Mouse (Mus musculus): ENCODE results near the gene Gm37240.

The Gm37240 gene

DNA sequence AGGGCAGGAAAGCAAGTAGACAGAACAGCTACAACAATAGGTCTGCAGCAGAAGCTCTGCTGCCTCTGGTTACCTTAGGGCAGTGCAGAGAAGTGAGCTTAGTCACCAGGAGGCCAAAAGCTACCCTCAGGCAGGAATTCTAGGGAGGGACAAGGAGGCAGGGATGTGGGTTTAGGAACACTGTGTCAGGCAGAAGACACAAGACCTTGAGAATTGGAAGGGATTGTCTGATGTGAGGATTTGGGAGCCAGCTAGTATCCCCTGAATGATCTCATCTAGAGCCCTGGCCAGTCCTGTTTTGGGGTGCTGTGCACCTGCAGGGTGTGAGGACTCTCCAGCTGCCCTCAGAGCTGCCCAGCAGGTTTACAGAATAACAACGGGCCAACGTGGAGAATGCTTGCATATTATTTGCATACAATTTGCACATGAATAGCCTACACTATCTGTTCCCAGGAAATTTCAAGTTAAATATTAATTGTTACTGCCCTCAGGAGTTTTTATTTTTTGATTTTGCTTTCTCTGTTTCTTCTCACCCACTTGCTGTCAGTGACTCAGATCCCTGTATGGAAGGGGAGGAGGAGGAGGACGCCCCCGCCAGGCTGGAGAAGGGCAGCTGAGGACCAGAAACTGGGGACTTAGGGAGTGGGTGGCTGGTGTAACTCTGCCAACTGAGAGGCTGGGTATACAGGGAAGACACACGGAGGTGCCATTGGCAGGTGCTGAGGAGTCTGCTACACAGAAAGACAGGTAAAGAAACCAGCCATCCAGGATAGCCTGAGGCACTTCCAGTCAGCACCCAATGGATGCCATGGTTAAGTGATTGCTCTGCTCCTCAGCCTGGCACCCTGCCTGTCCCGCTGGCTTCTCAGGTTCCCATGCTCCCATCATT lies 862.3 kb downstream of the Gm37240 start:
- no peak for DNase-seq (ENCODE audit: low spot score)

DNA sequence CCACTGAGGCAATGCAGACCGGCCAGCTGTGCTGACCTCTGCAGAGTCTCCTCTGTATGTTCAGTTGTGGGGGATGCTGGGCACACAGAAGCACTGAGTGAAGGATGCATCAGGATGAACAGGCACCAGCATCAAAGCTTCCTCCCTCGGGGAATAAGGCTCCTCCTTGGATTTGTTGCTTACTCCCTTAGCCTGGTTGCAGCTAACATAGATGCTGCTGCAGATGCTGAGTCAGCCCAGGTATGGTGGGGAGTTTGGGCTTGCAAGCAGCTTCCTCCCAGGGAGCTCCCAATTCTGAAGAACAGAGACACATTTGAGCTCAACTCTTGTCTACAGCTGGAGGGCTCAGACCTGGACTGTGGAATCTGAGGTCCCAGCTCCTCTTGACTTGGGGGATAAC lies 863.1 kb downstream of the Gm37240 start:
- no peak for DNase-seq (ENCODE audit: low spot score)

DNA sequence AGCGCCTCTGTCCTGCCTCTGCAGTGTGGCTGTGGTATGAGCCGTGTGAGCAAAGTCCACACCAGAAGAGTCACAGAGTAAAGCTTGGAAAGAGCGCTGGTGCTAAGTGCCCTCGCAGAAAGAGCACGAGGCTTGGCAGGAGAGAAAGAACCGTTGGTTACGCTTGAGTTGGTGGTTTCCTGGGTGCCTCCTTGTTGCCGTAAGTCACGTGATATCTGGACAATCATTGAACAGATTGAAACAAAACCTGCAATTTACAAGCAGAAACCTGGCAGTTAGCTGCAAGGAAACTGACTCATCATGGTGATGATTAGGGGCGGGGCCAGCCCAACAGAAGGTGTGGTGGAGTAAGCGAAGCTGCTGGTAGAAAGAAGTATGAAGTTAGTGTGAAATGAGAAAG lies 864.5 kb downstream of the Gm37240 start:
- DNase-seq (ENCODE audit: low spot score) = peak; percentile 10

DNA sequence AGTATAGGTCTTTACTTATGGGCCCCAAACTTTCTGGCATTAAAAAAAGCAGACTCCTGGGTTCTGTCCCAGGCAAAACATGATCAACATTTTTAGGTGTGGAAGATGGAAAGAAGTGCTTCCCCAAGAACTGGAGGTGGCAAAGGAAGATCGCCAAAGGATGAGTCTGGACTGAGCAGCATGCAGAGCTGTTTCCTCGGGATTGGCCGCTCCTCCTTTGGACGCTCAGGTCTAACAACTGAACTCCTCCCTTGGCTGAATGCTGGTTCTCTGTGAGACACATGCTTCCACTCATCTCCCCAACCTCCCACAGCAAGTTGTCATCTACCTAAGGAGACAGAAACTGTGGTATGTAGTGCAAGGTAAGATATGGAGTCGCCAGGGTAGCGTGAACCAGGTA lies 865.5 kb downstream of the Gm37240 start:
- DNase-seq (ENCODE audit: low spot score) = no peak

DNA sequence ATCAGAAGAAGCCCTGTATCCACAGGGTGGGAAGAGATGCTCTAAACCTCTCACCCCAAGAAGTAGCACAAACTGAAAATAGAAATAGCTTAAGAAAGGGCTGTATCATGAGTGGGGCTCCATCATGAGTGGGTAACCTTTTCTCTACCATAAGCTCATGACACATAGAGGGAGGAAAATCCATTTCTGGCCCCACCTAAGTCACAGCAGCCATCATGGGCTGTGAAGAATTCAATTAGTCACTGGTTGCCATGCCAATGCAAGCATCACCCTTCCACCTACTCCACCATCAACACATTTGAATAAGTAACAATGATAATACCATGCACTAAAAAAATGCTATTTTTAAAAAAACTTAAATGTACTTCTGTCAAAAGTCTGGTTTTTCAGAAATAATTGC lies 867.2 kb downstream of the Gm37240 start:
- DNase-seq (ENCODE audit: low spot score) = no peak

DNA sequence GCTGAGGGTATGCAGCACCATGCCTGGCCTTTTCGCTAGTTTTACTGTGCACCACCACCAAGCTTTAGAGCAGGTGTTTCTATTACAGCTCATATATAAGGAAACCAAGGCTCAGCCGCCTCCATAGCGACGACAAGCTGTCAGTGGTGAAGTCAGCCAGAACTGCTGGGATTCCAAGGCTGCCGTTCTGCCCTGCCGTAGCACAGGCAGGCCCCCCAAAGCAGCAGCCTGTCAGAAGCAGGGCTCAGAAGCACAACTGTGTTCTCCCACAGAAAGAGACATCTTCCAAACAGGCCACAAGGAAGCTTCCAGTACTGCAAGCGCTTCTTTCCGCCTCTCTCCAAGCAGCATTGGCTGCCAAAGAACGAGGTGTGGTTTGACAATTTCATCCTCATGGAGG lies 871.7 kb downstream of the Gm37240 start:
- no peak for DNase-seq (ENCODE audit: low spot score)

DNA sequence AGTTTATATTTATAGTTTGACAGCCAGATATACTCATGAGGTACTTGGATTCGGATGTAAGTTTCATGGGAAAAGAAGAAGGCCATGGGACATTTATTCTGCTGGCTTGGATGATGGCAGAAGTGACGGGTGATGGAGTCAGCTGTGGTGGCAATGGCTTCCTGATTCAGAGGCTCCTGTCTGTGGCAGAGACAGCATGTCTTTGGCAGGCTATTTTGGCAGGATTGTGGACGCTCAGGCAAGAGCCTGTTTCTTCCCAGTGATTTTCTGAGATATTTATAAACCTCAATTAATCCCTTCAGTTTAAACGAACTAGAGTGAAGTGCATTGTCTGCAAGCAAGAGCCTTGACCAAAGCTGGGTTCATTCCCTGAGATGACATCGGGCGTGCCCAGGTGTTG lies 874.4 kb downstream of the Gm37240 start:
- no peak for DNase-seq (ENCODE audit: low spot score)

DNA sequence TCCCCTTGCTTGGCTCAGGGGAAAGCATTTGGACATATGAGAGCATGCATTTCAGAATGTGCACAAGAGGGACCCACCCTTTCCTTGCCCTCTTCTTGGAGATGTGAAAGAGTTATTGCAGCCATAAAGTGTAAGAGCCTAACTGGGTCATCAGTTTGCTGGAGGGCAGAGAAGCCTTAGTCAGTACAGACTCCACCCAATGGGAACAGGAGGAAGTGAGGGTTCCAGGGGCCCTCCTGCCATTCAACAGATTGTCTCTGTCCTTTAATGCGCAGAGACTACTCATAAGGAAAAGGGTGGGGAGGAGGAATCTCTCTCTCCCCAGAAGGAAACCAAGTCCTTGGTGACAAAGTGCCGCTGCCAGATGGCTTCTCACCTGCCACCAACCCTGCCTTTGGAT lies 882.1 kb downstream of the Gm37240 start:
- DNase-seq (ENCODE audit: low spot score) = no peak

DNA sequence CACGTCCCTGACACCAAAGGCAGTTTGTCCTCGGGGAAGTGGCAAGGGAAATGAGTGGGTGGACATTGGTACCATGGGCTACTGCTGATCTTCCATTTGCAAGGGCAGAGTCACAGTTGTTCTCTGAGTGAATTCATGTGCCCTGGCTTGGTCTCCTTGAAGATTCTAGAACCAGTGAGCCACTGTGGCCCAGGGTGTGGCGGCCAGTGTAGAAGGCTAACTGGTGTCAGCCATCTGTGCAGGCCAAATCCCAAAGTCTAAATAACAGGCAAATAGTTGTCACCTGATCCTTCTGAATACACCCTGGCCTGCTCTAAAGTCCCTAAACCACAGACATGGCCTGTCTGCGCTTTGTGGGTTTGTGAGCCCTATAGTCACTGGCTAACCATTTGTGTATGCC lies 898.4 kb downstream of the Gm37240 start:
- no peak for DNase-seq (ENCODE audit: low spot score)

DNA sequence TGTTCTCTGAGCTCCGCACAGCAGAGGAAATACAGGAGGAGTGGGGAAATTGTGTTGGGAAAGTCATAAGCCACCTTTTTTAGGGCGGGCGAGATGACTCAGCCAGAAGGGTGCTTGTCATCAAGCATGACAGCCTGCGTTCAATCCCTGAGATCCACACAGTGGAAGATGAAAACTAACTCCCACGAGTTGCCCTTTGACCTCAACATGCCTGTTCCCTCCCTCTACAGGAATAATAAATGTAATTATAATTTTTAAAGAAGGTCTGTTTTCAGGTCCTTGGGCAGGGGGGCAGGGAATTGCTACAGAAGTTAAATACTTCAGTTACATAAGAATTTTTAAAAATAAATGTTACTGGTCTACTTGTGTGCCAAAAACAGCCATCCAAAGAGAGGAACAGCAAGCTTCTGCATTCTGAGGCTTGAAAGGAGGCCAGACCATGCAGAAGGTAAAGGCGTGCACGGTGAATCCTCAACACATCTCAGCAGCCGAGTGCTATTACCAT lies 902.1 kb downstream of the Gm37240 start:
- DNase-seq (ENCODE audit: low spot score) = no peak

DNA sequence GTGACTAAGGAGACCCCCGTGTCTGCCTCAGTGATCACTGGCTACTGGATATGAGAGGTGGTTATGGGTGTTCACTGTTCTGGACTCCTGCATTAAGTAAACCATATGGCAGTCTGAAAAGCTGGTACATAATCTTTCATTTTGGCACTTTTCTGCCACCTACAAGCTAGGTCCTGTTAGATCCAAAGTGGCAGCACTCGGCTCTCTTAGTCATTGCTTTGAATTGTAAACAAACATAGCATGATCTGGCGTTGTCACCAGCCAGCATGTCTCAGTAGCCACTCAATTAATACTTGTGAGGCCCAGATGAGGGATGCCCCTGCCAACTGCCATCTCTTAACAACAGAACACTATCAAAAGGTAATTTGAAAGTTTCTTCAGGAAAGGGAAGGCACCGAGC lies 904.6 kb downstream of the Gm37240 start:
- DNase-seq (ENCODE audit: low spot score) = no peak

DNA sequence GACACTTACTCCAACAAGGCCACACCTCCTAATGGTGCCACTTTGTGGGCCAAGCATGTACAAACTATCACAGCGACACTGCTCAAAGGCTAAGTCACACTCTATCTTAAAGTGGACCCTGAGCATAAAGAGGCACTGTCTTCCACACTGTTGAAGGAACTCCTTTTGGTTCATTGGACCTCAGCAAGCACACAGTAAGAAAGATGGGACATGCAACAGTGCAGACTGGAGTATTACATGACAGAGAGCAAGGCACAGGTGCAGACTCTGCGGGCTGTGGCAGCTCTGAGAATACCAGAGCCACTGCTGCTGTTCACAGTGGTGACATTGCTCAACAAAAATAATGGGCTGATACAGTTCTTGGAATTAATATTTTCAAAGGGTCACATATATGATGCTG lies 907.2 kb downstream of the Gm37240 start:
- no peak for DNase-seq (ENCODE audit: low spot score)

DNA sequence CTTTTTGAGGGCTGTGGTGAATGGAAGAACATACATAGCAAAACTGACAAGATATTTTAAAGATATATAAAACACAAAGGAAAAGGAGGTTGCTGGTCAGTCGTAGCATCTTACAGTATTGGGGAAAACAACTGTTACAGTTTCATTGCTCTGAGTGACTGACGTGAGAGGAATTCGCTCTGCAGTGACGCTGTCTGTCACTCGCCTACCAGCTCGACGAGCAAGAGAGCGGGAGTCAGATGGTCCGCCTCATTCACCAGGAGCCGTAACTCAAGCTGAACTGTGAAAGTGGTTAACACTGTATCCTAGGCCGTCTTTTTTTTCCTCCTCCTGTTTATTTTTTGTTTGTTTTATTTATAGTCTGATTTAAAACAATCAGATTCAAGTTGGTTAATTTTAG lies 908.6 kb downstream of the Gm37240 start:
- no peak for DNase-seq (ENCODE audit: low spot score)

DNA sequence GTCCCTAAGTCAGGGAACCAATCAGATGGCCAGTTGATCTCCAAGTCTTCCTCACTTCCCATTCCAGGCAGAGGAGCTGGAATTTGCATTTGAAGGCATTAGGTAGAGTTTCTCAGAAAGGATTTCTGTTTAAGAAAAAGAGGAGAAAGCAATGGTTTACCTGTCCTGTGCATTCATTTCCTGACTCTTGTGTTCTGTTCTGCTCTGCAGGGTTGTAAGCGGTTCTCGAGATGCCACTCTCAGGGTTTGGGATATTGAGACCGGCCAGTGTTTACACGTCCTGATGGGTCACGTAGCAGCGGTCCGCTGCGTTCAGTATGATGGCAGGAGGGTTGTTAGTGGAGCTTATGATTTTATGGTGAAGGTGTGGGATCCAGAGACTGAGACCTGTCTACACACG lies 913.1 kb downstream of the Gm37240 start:
- DNase-seq (ENCODE audit: low spot score) = no peak

DNA sequence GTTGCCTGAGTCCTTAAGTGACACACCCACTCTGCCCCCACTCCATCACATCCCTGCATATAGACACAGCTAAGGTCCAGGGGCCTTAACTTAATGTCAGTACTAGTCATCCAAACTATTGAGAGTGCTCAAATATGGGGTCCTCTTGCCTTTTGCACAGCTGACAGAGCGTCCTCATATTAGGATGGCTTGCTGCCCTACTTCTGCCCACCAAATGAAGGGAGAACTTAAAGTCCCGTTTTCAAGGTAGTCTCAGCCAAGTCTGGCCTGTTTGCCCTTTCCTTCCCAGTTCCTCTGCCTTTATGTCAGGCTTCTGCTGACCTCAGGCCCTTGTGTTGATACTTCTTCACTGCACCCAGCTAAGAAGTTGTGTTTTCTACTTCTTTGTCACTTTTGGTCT lies 914.4 kb downstream of the Gm37240 start:
- no peak for DNase-seq (ENCODE audit: low spot score)

DNA sequence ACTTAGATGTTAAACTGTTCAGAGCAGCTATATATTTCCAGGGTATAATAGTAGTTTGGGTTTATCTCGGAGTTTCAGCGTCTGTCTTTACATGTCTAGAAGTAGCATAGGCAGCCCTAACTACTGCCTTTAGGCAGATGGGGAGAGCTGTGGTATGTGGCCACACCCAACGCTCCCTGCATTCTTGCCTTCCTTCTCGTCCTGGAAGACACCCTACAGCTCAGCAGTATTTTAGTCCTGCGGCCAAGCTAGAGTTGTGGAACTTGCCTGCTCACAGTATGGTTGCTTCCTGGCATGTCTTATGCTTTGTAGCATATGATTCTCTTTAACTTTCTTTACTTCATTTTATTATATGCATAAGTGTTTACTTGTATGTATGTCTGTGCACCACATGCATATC lies 915.8 kb downstream of the Gm37240 start:
- no peak for DNase-seq (ENCODE audit: low spot score)

DNA sequence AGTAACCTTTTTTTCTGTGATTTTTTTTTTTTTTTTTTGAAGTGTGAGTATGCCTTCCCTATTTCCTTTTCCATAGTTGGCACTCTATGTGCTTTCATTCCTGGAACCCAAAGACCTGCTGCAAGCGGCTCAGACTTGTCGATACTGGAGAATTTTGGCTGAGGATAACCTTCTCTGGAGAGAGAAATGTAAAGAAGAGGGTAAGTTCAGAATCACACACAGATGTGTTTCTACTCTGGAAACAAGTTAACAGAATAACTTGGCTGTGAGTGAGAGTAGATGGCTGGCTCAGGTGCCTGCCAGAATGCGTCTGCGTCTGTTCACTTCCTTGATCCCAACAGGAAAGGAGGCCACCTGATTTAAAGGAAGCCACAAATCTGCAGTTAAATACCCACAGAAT lies 920.0 kb downstream of the Gm37240 start:
- no peak for DNase-seq (ENCODE audit: low spot score)

DNA sequence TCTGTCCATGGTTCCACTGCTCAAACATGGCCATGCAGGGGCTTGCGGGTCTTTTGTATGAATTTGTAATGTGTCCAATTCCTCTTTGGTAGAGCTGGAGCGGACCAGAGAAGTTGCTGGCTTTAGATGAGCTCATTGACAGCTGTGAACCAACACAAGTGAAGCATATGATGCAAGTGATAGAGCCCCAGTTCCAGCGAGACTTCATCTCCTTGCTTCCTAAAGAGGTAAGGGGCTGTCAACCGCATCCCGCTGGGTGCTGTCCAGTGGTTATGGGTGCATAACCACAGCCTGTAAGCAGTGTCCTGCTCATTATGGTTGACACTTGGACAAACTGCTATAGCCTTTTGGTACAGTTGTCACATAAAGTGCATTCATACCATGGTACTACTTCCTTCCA lies 922.2 kb downstream of the Gm37240 start:
- no peak for DNase-seq (ENCODE audit: low spot score)

DNA sequence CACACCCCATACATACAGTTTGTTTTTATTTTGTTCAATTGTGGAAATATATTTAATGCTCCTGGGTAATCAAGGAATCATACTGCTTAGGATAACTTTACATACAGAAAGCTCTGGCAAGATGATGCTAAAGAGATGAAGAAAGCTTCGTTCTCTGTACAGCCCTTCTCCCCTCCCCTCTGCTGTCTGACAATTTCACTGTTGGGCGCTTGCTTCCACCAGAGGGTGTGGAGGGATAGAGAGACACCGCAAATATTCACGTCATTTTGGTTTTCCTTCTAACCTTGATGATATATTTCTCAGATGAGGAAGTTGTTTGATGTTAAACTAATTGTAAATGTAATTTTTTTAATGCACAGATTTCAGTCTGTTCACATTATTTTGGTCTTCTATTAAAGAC lies 931.5 kb downstream of the Gm37240 start:
- no peak for DNase-seq (ENCODE audit: low spot score)

DNA sequence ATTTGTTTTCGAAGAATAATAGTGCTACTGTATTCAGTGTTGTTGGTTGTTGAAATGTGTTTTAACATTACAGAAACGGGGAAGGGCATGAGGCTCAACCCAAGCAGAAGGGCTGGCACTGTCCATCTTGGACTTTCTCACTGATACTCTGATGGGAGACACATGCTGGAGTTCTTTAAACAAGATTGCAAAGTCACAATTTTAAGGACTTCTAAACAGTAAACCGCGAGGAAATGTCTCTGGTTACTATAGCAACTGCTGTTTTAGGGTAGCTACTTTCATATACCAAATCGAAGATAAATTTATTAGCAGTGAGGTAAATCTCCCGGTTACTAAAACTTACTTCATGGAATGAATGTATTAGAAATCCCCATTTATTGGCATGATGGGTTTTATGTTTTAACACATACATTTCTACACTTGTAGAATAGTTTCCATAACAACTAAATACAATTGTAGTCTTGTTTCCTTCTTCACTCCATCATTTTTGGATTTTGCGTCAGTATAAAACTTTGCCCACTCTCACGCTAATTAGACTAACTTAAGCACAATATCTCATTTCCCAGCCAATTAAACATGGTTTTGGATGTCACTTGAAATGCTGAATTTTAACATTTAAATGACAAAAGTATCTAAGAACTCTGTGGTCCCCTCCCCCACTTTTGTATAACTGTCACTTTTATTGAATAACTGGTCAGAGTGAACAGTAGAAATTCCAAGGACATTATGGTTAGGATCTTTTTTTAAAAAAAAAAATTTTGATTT lies 932.1 kb downstream of the Gm37240 start:
- no peak for DNase-seq (ENCODE audit: low spot score)

DNA sequence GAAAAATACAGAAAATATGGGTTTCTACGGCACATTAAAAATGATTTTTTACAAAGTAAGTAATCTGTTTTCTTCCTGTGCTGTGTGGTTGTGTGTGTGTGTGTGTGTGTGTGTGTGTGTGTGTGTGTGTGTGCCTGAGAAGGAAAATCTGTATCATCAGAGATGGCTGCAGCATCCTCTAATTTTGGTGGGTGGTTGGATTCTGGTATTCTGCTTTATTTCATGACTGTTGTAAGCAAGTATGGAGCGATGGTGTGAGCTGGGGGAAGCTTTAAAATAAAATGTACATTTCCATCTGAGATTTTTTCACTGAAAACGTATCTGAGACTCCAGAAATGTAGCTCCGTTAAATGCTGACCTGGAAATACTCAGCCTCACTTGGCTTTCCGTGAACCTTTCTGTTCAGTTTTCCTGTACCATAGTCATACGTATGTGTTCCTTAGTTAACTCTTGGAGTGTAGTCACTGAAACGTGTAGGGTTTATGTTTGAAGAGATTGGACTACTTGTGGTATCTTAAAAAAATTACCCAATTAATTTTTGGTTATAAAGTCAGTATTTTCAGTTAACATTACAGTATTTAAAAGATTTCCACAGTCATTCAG lies 934.6 kb downstream of the Gm37240 start:
- DNase-seq (ENCODE audit: low spot score) = peak; percentile 6

DNA sequence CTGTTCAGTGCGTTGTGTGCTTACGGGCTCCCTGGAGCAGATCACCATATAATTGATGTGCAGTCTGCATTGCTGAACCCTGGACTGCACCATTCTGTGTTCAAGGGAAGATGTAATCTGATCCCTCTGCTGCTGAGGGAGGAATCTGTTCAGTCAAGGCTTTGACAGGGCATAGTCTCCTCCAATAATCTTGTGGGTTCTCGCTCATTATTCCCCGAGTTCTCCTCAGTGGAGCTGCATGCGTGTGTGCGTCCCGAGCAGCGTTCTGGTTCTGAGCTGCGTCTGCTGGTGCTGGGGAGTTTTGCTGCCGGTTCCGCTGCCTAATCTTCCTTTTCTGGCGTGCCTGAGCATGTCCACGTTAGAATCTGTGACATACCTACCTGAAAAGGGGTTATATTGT lies 935.2 kb downstream of the Gm37240 start:
- peak; percentile 71 for DNase-seq (ENCODE audit: low spot score)

DNA sequence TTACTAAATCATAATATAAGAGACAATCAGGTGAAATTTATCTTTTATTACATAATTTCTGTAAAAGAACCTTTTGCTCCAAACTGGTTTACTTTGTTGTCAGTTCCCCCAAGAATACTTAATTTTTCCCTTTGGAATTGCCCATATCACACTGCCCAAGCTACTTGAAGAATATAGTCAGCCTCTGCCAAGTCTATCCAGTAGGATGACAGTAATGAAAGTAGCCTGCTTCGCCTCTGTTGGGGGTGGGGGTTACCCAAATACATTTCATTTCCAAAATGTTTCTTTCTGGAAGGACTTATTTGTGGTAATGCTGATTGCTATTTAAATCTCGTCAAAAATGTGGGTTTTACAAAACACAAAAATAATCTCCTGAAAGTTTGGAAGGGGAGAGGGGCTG lies 935.6 kb downstream of the Gm37240 start:
- DNase-seq (ENCODE audit: low spot score) = peak; percentile 5
